Mouse (Mus musculus): ENCODE measurements at regions not wholly inside any gene's neighbourhood (a gene's known extent, or its start where the extent isn't known, plus 50 kb on each side); places are given as distances from the start of the nearest gene placed in this dataset.

DNA sequence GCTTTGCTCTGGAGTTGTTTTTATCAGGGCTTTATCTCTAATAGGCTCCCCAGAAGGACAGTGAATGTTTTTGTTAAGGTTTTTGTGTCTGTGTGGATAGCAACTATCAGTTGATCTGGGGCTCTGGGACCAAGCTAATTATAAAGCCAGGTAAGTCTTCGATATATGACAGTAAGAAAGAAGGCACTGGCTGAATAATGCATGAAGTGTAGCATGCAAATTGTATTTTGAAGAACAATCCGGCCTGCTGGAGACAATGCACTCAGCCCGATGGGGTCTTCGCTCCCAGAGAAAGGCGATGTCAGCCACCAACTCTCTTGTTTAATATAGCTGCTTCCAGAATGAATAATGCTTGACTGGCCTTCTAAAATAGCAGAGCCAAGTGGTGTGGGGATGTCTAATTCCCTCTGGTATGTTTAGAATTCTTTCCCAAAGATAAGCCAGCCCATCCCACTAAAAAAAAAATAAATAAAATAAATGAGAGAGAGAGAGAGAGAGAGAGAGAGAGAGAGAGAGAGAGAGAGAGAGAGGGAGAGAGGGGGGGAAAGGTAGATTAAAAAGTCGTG lies 68.6 kb downstream of the Dad1 start:
- Histone ChIP-seq H3K4me2 (replicated peaks) (no peak overlapping the region), H3K27me3 (0 out of 2 replicates have a peak, but pooled peaks cover 4% of the 10 kb centered on the region), H3K4me1 (peaks cover 9% of the 10 kb centered on the region; the same call in 1 of the 2 replicates), H3K36me3 (no peaks in the 10 kb centered on the region), H3K9ac (no peak overlapping the region), H3K9me3 (no peaks in the 10 kb centered on the region), H3K4me3 (no peak overlapping the region), H3K27ac (no peak overlapping the region)
- no peak for ATAC-seq (ENCODE audit: low FRiP score, low read depth)
- 74% methylated on average over 6 of the region's 6 CpGs for WGBS

DNA sequence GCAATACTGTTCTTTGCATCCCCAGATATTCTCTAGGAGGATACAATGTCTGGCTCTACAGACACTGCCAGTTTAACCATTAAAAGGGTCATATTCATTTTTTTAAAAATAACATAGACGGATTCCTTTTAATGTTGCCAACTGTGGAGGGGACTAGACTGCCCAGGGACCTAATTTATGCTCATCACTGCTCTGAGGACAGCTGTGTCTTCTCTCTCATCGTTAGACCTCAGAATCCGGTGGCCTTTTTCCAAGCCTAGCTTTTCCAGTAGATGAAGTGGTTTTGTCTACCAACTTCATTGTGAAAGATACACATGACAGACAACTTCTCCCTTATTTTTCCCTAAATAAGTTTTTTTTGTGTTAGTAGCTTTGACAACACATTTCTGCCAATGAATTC lies 70.0 kb downstream of the Dad1 start:
- Histone ChIP-seq H3K4me2 (replicated peaks) (no peak overlapping the region), H3K27ac (no peak overlapping the region), H3K4me3 (no peak overlapping the region), H3K4me1 (peaks cover 6% of the 10 kb centered on the region; the same call in 1 of the 2 replicates), H3K27me3 (0 out of 2 replicates have a peak, but pooled peaks cover 4% of the 10 kb centered on the region), H3K36me3 (no peaks in the 10 kb centered on the region), H3K9ac (no peak overlapping the region), H3K9me3 (no peaks in the 10 kb centered on the region)
- 85% methylated on average over 3 of the region's 3 CpGs for WGBS
- ATAC-seq (ENCODE audit: low FRiP score, low read depth): no peak

DNA sequence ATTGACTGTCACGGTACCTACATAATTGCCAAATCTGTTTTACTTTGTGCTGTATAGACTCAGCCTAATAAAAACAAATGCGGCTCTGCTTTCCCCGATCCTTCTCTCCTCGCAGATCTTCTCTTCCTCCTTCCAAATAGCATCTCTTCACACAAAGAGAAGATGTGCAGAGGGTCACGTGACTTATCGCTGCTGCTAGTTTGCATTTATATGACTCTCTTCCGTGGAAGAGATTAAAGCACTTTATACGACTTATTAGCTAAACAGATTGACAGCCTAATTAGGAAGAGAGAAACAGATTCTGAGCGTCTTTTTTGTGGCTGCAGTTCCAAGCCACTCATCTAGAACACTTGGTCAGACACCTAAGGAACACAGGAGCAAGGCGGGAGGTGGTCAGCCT lies 71.1 kb downstream of the Dad1 start:
- Histone ChIP-seq H3K27ac (no peak overlapping the region), H3K27me3 (0 out of 2 replicates have a peak, but pooled peaks cover 4% of the 10 kb centered on the region), H3K9ac (no peak overlapping the region), H3K4me1 (peaks cover 6% of the 10 kb centered on the region; the same call in 1 of the 2 replicates), H3K4me2 (replicated peaks) (no peak overlapping the region), H3K36me3 (no peaks in the 10 kb centered on the region), H3K4me3 (no peak overlapping the region), H3K9me3 (no peaks in the 10 kb centered on the region)
- 55% methylated on average over 10 of the region's 10 CpGs for WGBS
- no peak for ATAC-seq (ENCODE audit: low FRiP score, low read depth)

DNA sequence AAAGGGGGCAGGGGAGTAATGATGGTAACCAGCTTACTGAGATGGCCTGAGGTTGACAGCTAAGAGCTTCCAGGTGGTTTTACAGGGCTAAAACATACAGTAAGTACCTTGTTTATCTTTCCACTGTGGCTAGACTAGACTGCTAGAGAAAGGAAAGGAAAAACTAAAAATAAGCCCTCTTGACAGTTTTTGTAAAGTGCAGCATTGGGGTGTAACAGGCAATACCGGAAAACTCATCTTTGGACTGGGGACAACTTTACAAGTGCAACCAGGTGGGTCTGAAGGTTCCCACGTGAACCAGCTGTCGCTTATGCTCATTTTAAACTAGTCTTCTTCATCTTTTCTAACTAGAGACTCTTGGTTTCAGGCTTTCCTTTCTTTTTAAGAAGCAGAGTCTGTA lies 72.6 kb downstream of the Dad1 start:
- ATAC-seq (ENCODE audit: low FRiP score, low read depth): no peak

DNA sequence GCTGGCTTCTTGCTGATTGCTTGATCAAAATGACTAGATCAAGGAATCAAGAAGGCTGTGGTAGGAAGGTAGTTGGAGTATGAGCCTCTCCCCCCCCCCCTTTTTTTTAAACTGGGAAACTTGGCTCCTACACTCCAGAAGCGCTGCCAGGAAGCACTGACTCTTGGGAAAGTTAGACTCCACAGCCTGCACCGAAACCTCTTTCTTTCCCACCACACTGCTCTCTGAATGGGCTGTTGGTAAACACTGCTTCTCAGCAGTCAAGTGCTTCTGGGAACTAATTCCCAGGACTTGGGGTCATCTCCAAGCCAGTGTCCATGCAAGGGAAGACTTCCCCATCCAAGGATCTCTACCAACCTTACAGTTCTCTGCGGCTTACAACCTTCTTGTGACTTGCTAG lies 73.2 kb downstream of the Dad1 start:
- Histone ChIP-seq H3K4me1 (peaks cover 6% of the 10 kb centered on the region; the same call in 1 of the 2 replicates), H3K27me3 (0 out of 2 replicates have a peak, but pooled peaks cover 3% of the 10 kb centered on the region), H3K4me3 (no peak overlapping the region), H3K9ac (no peak overlapping the region), H3K27ac (no peak overlapping the region), H3K4me2 (replicated peaks) (no peak overlapping the region), H3K36me3 (no peaks in the 10 kb centered on the region), H3K9me3 (no peaks in the 10 kb centered on the region)
- WGBS: 80% methylated on average over 3 of the region's 3 CpGs
- ATAC-seq (ENCODE audit: low FRiP score, low read depth): no peak

More for the DNA sequence above, 72.6 kb downstream of the Dad1 start:
- H3K4me3 ChIP-seq: no peak overlapping the region
- H3K4me2 ChIP-seq (replicated peaks): no peak overlapping the region
- H3K9me3 ChIP-seq: no peaks in the 10 kb centered on the region
- 79% methylated on average over 3 of the region's 3 CpGs for WGBS
- no peak overlapping the region for H3K27ac ChIP-seq
- H3K9ac ChIP-seq: no peak overlapping the region
- H3K4me1 ChIP-seq: peaks cover 6% of the 10 kb centered on the region; the same call in 1 of the 2 replicates
- 0 out of 2 replicates have a peak, but pooled peaks cover 3% of the 10 kb centered on the region for H3K27me3 ChIP-seq
- H3K36me3 ChIP-seq: no peaks in the 10 kb centered on the region

DNA sequence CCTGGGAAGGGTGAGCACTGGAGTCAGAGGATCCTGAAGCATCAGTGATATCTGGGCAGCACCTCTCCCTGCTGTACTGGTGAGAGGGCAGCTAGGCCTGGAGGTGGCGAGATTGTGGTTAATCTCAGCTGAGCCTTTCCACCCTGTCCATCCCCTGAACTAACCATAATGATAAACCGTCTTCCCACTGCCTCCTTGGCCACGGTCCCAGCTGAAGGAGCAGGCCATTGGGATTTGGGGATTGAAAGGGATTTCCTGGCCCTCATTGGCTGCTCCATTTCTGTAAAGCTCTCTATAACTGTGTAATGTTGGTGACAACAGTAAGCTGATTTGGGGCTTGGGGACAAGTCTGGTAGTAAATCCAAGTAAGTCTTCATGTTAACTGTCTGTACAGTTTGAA lies 73.6 kb downstream of the Dad1 start:
- no peak overlapping the region for H3K9ac ChIP-seq
- H3K36me3 ChIP-seq: no peaks in the 10 kb centered on the region
- 0 out of 2 replicates have a peak, but pooled peaks cover 3% of the 10 kb centered on the region for H3K27me3 ChIP-seq
- H3K4me3 ChIP-seq: no peak overlapping the region
- no peak overlapping the region for H3K27ac ChIP-seq
- H3K4me2 ChIP-seq (replicated peaks): no peak overlapping the region
- WGBS: 57% methylated on average over 3 of the region's 3 CpGs
- H3K4me1 ChIP-seq: peaks cover 6% of the 10 kb centered on the region; the same call in 1 of the 2 replicates
- no peaks in the 10 kb centered on the region for H3K9me3 ChIP-seq
- no peak for ATAC-seq (ENCODE audit: low FRiP score, low read depth)

DNA sequence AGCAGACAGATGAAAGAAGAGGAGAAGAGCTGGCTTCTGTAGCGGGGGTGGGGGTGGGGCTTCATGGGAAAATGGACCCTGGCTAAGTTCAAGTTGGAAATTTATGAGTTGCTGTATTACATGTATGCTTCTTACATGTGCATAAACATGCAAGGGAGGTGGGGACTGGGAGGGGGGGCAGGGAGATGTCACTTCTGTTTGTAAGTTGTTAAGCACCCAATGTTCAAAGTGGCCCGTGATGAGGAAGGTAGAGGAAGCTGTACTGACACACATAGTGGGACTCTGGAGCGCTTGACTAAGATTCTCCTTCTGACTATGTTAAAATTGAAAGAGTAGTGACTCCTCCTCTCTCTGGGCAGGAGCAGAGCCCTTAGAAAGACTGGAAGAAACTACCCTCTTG lies 75.0 kb downstream of the Dad1 start:
- Histone ChIP-seq H3K4me2 (replicated peaks) (no peak overlapping the region), H3K4me1 (peaks cover 6% of the 10 kb centered on the region; the same call in 1 of the 2 replicates), H3K9me3 (no peaks in the 10 kb centered on the region), H3K27me3 (0 out of 2 replicates have a peak, but pooled peaks cover 3% of the 10 kb centered on the region), H3K27ac (no peak overlapping the region), H3K4me3 (no peak overlapping the region), H3K36me3 (no peaks in the 10 kb centered on the region), H3K9ac (no peak overlapping the region)
- 85% methylated on average over 3 of the region's 3 CpGs for WGBS
- no peak for ATAC-seq (ENCODE audit: low FRiP score, low read depth)

DNA sequence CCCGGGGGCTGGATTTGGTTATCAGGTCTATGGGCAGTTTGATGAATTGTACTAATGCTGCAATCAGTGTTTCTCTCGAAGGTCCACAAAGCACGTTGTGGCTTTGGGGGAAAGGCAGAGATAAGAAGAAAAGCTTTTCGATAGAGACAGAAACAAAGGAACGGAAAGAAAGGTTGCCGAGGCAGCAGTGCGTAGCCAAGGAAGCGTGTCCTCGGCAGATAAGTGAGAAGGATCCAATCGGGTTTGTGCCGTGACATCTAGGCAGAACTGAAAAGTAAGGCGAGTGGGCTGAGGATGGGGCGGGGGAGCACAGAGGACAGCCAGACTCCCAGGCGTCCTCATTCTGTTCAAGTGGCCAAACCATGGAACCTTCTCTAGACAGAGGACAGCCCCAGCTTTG lies 77.4 kb downstream of the Dad1 start:
- no peak overlapping the region for H3K4me3 ChIP-seq
- H3K36me3 ChIP-seq: no peaks in the 10 kb centered on the region
- H3K9me3 ChIP-seq: no peaks in the 10 kb centered on the region
- ATAC-seq (ENCODE audit: low FRiP score, low read depth): no peak
- 90% methylated on average over 14 of the region's 14 CpGs for WGBS
- H3K27me3 ChIP-seq: 0 out of 2 replicates have a peak, but pooled peaks cover 3% of the 10 kb centered on the region
- peaks cover 6% of the 10 kb centered on the region; the same call in 1 of the 2 replicates for H3K4me1 ChIP-seq
- no peak overlapping the region for H3K4me2 ChIP-seq (replicated peaks)
- H3K9ac ChIP-seq: no peak overlapping the region
- no peak overlapping the region for H3K27ac ChIP-seq

DNA sequence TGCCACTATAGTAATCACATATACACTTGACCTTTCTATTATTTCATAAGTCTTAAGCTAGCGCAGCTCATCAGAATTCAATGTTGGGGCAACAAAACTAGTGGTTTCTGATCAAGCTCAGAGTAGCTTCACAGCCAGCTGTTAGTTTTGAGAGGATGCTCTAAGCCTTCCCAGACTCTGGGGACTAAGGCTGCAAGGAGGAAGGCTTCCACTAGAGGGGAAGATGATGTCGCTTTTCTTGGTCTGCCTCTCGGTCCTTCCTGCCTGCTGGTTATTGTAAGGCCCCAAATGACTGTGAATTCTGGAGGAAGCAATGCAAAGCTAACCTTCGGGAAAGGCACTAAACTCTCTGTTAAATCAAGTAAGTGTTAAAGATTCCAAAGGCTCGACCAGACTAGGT lies 78.4 kb downstream of the Dad1 start:
- Histone ChIP-seq H3K36me3 (no peaks in the 10 kb centered on the region), H3K4me1 (no peaks in the 10 kb centered on the region), H3K27ac (no peak overlapping the region), H3K4me3 (no peak overlapping the region), H3K27me3 (0 out of 2 replicates have a peak, but pooled peaks cover 3% of the 10 kb centered on the region), H3K4me2 (replicated peaks) (no peak overlapping the region), H3K9ac (no peak overlapping the region), H3K9me3 (no peaks in the 10 kb centered on the region)
- no peak for ATAC-seq (ENCODE audit: low FRiP score, low read depth)
- 61% methylated on average over 5 of the region's 5 CpGs for WGBS

DNA sequence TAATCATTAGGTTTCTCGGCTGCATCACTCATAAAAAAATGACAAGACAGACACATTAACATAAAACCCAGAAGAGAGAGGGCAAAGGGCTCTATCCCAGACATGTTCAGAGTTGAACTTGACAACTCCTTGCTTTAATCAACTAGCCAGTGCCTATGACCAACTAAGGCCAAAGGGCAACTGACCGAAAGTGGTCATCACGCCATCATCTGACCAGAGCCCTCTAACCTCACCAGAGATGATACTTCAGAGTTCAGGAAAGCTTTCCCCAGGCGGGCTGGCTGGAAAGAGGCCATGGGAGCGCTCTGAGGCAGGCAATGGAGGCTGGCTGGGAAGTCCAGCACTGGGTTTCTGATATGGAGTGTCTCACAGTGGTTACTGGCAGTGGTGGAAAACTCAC lies 80.6 kb downstream of the Dad1 start:
- Histone ChIP-seq H3K9ac (no peak overlapping the region), H3K4me2 (replicated peaks) (no peak overlapping the region), H3K9me3 (no peaks in the 10 kb centered on the region), H3K27ac (no peak overlapping the region), H3K36me3 (no peaks in the 10 kb centered on the region), H3K4me3 (no peak overlapping the region), H3K27me3 (0 out of 2 replicates have a peak, but pooled peaks cover 3% of the 10 kb centered on the region), H3K4me1 (no peaks in the 10 kb centered on the region)
- no peak for ATAC-seq (ENCODE audit: low FRiP score, low read depth)
- 91% methylated on average over 5 of the region's 5 CpGs for WGBS

DNA sequence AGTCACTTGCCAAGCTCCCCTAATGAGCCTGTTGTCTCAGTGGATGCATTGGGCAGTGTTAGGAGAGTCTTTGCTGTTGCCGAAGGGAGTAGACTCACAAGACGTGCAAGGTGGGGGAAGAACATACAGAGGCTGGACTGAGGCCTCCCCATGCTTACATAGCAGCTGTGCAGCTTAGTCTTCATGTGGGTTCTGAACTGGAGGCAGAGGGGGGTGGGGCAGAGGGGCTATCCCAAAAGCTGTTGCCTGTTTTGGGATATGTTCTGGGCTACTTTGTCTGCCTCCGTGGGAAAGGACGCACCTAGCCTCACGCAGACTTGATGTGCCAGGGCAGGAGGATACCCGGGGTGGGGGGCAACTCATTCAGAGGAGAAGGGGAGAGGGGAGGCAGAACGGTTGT lies 84.7 kb downstream of the Dad1 start:
- Histone ChIP-seq H3K4me3 (no peak overlapping the region), H3K27me3 (no peaks in the 10 kb centered on the region), H3K9me3 (no peaks in the 10 kb centered on the region), H3K36me3 (no peaks in the 10 kb centered on the region), H3K4me1 (peaks cover 4% of the 10 kb centered on the region; the same call in 1 of the 2 replicates), H3K9ac (no peak overlapping the region), H3K4me2 (replicated peaks) (no peak overlapping the region), H3K27ac (no peak overlapping the region)
- 84% methylated on average over 7 of the region's 7 CpGs for WGBS
- ATAC-seq (ENCODE audit: low FRiP score, low read depth): no peak

DNA sequence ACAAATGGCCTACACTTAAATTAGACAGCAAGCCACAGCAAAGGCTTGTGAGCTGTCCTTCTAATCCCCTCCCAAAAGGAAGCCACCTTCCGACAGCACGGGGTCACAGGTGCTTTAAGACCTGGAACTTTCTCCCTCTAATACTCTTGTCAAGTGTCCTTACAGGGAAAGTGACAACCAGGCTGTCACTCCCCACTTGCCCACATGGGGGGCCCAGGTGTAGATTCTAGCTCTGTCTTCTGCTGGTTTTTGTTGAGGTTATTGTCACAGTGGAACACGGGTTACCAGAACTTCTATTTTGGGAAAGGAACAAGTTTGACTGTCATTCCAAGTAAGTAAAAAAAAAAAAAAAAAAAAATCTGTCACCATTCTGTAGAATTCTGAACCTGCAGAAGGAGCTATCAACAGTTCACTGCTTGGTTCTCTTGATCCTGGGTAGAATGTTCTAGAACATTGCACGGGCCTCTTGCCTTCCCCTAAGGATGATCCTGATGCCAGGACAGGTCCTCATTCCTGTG lies 85.4 kb downstream of the Dad1 start:
- no peak for ATAC-seq (ENCODE audit: low FRiP score, low read depth)
- WGBS: 72% methylated on average over 4 of the region's 4 CpGs
- no peak overlapping the region for H3K4me2 ChIP-seq (replicated peaks)
- H3K4me3 ChIP-seq: no peak overlapping the region
- H3K9me3 ChIP-seq: no peaks in the 10 kb centered on the region
- no peaks in the 10 kb centered on the region for H3K36me3 ChIP-seq
- H3K27ac ChIP-seq: no peak overlapping the region
- peaks cover 4% of the 10 kb centered on the region; the same call in 1 of the 2 replicates for H3K4me1 ChIP-seq
- no peaks in the 10 kb centered on the region for H3K27me3 ChIP-seq
- H3K9ac ChIP-seq: no peak overlapping the region

DNA sequence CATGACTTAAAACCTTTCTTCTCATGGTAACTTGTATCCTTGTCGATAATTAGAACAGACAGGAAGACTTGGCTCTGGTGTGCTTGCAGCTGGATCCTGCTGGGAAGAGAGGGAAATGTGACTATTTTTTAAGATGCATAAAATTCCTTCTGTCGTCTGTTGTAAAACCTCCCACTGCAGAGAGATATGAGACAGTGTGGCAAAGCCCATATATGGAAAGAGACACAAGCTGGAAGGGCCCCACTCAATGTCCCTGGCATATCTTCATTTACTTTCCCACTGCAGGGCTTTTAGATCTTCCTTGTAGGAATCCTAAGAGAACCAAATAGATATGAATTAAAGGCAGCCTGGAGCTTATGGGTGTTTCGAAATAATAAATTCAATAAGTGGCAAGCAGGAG lies 87.8 kb downstream of the Dad1 start:
- no peak overlapping the region for H3K4me3 ChIP-seq
- H3K27me3 ChIP-seq: no peaks in the 10 kb centered on the region
- WGBS: 47% methylated on average over 3 of the region's 3 CpGs
- H3K36me3 ChIP-seq: no peaks in the 10 kb centered on the region
- no peaks in the 10 kb centered on the region for H3K9me3 ChIP-seq
- H3K9ac ChIP-seq: no peak overlapping the region
- no peak overlapping the region for H3K4me2 ChIP-seq (replicated peaks)
- H3K27ac ChIP-seq: no peak overlapping the region
- H3K4me1 ChIP-seq: peaks cover 18% of the 10 kb centered on the region; the same call in 1 of the 2 replicates
- no peak for ATAC-seq (ENCODE audit: low FRiP score, low read depth)

All from limb, embryonic 13.5 days (tissue).